Mouse (Mus musculus): ENCODE results near the gene Ccm2.

GRCm38 (mm10) chr11:6504226-6504625 is 42.5 kb upstream of the Ccm2 start:
- TF ChIP-seq CTCF (IDR thresholded peaks at IDR 0.05; ENCODE audit: borderline replicate concordance, control insufficient read depth, extremely low read depth, insufficient read depth, low read length, poor library complexity): no peak
- no peak for TF ChIP-seq POLR2A (IDR thresholded peaks at IDR 0.05; ENCODE audit: control insufficient read depth, extremely low read depth, insufficient read depth, low read length, poor library complexity)
